Mouse (Mus musculus) heart, embryonic 13.5 days (tissue): ENCODE measurements at regions not wholly inside any gene's neighbourhood (a gene's known extent, or its start where the extent isn't known, plus 50 kb on each side); places are given as distances from the start of the nearest gene placed in this dataset.

ENCODE experiments used
- ATAC-seq: fragments of 200-750 bp; cut with Nextera tagmentation; 2 replicates; pipeline ENCODE4 v1.8.0; 2017; ENCODE audit warnings: moderate TSS enrichment; ENCODE audit not compliant: insufficient number of reproducible peaks, low FRiP score, low TSS enrichment; ENCODE audit errors: extremely low read depth
- H3K27ac ChIP-seq: fragments of 300-500 bp; sonication (generic); replicated peaks from 2 replicates; pipeline ENCODE4 v1.5.1; 2015; ENCODE audit warnings: moderate library complexity, mild to moderate bottlenecking, inconsistent platforms
- H3K27me3 ChIP-seq: fragments of 300-500 bp; sonication (generic); replicated peaks from 2 replicates; pipeline ENCODE4 v1.6.1; 2015; ENCODE audit warnings: mild to moderate bottlenecking, inconsistent platforms
- H3K36me3 ChIP-seq: fragments of 300-500 bp; sonication (generic); 2 replicates; pipeline ENCODE4 v1.6.1; 2015; ENCODE audit warnings: mild to moderate bottlenecking, inconsistent platforms
- H3K4me1 ChIP-seq: fragments of 300-500 bp; sonication (generic); 2 replicates; pipeline ENCODE4 v1.6.1; 2015; ENCODE audit warnings: inconsistent platforms
- H3K4me2 ChIP-seq: fragments of 300-500 bp; sonication (generic); 2 replicates; pipeline ENCODE4 v1.6.1; 2015; ENCODE audit warnings: inconsistent platforms, mild to moderate bottlenecking, moderate library complexity
- H3K4me3 ChIP-seq: fragments of 300-500 bp; sonication (generic); 2 replicates; pipeline ENCODE4 v1.5.1; 2015; ENCODE audit warnings: moderate library complexity, mild to moderate bottlenecking, inconsistent platforms
- H3K9ac ChIP-seq: fragments of 300-500 bp; sonication (generic); 2 replicates; pipeline ENCODE4 v1.6.1; 2015; ENCODE audit warnings: inconsistent platforms, mild to moderate bottlenecking, moderate library complexity
- H3K9me3 ChIP-seq: fragments of 300-500 bp; sonication (generic); 2 replicates; pipeline ENCODE4 v1.6.1; 2016; ENCODE audit warnings: inconsistent platforms
- WGBS: fragments of 180-500 bp; shearing (Covaris S2); methylation state at CpG from one replicate; pipeline ENCODE4 v1.1.7; 2015; ENCODE audit warnings: mixed read lengths; 5-methylcytosine and 5-hydroxymethylcytosine counted together

DNA sequence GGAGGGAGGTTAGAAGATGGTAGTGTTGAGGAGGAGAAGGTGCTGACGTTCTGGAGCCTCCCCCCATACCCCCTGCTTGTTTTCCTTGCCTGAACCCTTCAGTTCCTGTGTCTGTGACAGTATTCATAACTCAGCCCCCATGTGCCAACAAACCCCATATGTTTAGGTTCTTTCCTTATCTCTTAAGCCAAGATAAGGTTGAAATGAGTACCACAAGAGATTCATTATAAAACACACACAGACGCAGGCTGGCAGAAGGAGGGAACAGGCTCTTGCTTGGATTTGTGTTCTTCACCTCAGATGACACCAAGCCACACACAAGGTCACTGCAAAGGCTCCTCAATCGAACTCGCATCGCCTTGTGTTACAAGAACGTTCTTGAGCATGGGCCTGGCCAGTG lies 162.9 kb upstream of the Arid2 start:
- H3K4me2 ChIP-seq = no peak overlapping the region
- 49% methylated on average over 6 of the region's 6 CpGs for WGBS
- H3K9ac ChIP-seq = no peak overlapping the region
- 0 out of 2 replicates have a peak, but pooled peaks cover 10% of the 10 kb centered on the region for H3K9me3 ChIP-seq
- peaks cover 6% of the 10 kb centered on the region; the same call in 1 of the 2 replicates for H3K4me1 ChIP-seq
- H3K27me3 ChIP-seq = no peaks in the 10 kb centered on the region
- no peak overlapping the region for H3K4me3 ChIP-seq
- no peak for ATAC-seq
- H3K27ac ChIP-seq = no peak overlapping the region
- H3K36me3 ChIP-seq = no peaks in the 10 kb centered on the region

DNA sequence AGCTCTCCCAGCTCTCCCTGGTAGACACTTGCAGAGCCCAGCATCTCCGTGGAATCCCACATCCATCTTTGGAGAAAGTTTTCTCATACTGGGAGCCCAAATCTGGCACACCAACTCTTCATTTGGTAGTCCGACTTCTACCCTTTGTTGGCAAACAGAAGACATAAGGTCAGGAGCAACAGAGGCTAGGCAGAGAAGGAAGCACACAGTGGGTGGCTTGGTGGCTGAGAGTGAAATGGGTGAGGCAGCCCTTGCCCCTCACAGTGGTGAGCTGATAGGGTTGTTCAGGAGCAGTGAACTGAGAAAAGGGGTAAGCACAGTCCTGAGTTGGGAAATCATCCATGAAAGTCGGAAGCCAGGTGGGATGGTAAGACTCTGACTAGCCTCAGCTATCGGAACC lies 157.6 kb upstream of the Arid2 start:
- Histone ChIP-seq H3K9ac (no peak overlapping the region), H3K4me3 (no peak overlapping the region), H3K27ac (no peak overlapping the region), H3K4me2 (no peak overlapping the region), H3K4me1 (peaks cover 28% of the 10 kb centered on the region), H3K9me3 (no peaks in the 10 kb centered on the region), H3K36me3 (no peaks in the 10 kb centered on the region), H3K27me3 (no peaks in the 10 kb centered on the region)
- 78% methylated on average over 4 of the region's 4 CpGs for WGBS
- no peak for ATAC-seq

DNA sequence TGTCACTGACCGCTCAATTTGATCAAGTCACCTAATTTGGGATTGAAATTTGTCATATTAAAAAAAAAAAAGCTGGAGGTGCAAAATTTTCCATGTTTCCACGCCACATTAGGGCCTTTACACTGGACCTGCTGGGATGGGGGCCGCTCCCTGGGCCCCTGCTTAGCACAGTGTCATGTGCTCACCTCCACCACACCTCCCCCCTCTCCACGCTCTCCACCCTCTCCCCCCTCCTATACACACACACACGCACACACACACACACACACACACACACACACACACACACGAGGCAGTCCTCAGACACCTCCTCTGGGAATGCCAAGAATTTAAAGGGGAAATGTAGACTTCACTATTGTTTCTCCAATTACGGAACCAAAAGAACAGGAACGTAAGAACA lies 156.8 kb upstream of the Arid2 start:
- WGBS = 69% methylated on average over 8 of the region's 8 CpGs
- H3K9ac ChIP-seq = no peak overlapping the region
- ATAC-seq = no peak

DNA sequence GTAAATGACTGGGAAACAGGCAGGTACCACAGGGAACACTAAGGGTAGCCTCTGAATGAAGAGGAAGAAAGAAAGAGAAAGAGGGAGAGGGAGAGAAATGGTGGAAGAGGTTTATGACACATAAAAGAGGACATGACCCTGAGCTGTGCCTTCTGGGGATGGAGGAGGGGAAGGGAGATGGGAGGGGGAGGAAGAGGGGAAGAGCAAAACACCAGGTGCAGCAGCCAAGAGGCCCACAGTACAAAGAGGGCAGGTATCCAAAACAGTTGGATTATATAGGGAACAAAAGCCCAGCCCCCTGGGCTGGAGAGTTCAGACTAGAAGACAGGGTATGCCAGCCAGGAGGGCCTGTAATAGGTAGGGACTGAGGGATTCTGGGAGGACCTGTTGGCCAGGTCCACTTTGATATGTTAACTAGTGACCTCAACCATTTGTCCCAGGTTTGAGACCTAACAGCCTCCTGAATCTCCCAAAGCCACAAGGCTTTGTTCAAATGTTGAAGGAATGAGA lies 155.7 kb upstream of the Arid2 start:
- no peaks in the 10 kb centered on the region for H3K36me3 ChIP-seq
- H3K4me3 ChIP-seq = no peak overlapping the region
- no peak for ATAC-seq
- H3K4me2 ChIP-seq = no peak overlapping the region
- no peaks in the 10 kb centered on the region for H3K9me3 ChIP-seq
- peaks cover 40% of the 10 kb centered on the region for H3K4me1 ChIP-seq
- no peak overlapping the region for H3K27ac ChIP-seq
- H3K9ac ChIP-seq = no peak overlapping the region
- H3K27me3 ChIP-seq = no peaks in the 10 kb centered on the region

More for the DNA sequence above, 156.8 kb upstream of the Arid2 start:
- Histone ChIP-seq H3K4me1 (peaks cover 36% of the 10 kb centered on the region), H3K27me3 (no peaks in the 10 kb centered on the region), H3K4me3 (no peak overlapping the region), H3K36me3 (no peaks in the 10 kb centered on the region), H3K4me2 (no peak overlapping the region), H3K27ac (no peak overlapping the region), H3K9me3 (no peaks in the 10 kb centered on the region)

DNA sequence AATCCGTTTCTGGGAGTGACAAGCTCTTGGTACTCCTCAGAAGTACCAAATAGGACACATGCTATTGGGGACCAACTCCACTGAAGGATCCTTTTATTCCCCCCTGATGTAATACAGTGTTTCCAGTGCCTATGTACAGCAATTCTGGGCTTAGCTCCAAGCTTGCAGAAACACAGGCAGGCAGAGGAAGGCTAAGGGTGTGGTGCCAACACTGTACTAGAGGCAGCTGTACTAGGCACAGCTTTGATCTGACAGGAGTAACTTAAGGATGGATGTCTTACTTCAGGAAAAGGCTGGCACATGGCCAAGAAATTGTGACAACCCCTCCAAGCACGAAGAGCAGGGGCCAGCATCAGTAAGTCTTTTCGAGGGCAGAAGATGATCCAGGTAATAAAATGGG lies 154.7 kb upstream of the Arid2 start:
- Histone ChIP-seq H3K4me2 (no peak overlapping the region), H3K27me3 (no peaks in the 10 kb centered on the region), H3K4me3 (no peak overlapping the region), H3K27ac (peak overlapping the region; percentile 28; the same call in 1 of the 2 replicates), H3K4me1 (peaks cover 40% of the 10 kb centered on the region), H3K9me3 (no peaks in the 10 kb centered on the region), H3K9ac (no peak overlapping the region), H3K36me3 (no peaks in the 10 kb centered on the region)
- ATAC-seq = no peak; the same call in 1 of the 2 replicates
- 37% methylated on average over 3 of the region's 3 CpGs for WGBS

DNA sequence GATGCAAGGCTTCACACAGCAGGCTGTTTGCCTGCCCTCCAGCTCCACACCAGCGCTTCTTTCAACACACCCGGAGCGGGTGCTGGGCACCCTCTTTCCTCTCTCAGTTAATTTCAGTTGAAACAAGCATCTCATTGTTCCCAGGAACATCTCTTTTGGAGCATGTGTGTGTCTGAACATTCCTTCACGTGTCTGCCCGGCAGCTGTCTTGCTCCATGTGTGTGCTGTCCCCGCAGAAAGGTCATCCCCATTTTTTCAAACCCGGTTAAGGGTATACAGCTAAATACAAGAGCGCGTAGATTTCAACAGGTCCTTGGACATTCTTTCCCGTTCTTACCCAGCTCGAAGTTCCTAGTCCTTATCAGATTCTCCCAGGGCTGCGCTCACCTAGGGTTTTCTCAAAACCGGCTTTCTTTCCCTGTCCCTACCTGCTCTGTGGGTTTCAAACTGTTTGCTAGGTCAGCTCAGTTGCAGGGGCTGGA lies 152.0 kb upstream of the Arid2 start:
- WGBS = 10% methylated on average over 13 of the region's 13 CpGs
- no peak for ATAC-seq
- Histone ChIP-seq H3K36me3 (no peaks in the 10 kb centered on the region), H3K9ac (0 out of 2 replicates have a peak overlapping the region, but pooled peaks have one; percentile 50), H3K4me3 (peak overlapping the region; percentile 25), H3K4me1 (peaks cover 43% of the 10 kb centered on the region), H3K4me2 (peak overlapping the region; percentile 60), H3K27ac (no peak overlapping the region), H3K9me3 (no peaks in the 10 kb centered on the region), H3K27me3 (no peaks in the 10 kb centered on the region)

DNA sequence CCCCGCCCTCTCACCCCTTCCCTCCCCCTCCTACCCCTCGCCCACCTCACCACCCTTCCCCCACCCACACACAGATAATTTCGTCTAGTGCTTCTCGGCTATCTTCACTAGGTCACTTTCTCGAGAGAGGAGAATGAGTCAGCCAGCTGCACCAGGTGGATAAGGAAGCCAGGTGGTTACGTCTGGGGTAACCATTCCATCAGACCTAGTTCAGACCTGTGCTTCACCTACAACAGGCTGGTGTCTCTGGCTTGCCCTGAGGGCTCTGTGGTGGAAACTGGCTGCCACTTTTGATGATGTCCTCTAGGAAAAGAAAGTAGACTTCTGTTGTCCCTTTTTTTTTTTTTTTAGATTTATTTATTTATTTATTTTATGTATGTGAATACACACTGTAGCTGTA lies 151.5 kb upstream of the Arid2 start:
- H3K4me3 ChIP-seq = peak overlapping the region; percentile 25; the same call in 1 of the 2 replicates
- ATAC-seq = no peak
- no peak overlapping the region for H3K27ac ChIP-seq
- H3K9me3 ChIP-seq = no peaks in the 10 kb centered on the region
- H3K36me3 ChIP-seq = no peaks in the 10 kb centered on the region
- H3K9ac ChIP-seq = no peak overlapping the region
- no peaks in the 10 kb centered on the region for H3K27me3 ChIP-seq
- peak overlapping the region; percentile 60 for H3K4me2 ChIP-seq
- H3K4me1 ChIP-seq = peaks cover 42% of the 10 kb centered on the region
- 16% methylated on average over 6 of the region's 6 CpGs for WGBS

DNA sequence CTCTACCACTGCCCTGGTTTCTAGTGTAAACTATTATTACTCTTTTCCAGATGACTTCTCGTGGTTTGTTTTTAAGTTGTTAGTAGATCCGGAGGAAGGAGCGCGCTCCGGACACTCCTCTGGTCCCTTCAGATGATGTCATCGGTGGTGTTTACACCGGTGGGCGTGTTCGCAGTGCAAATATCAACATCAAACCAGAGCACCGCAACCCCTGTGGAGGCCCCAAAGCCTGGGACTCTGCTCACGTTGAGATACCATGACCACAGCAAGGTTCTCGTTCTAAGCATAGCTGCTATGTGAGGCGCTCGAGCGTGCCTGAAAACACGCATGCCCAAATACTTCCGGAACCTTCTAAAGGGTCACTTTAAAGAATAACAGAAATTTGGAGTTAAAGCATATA lies 149.8 kb upstream of the Arid2 start:
- H3K9me3 ChIP-seq = no peaks in the 10 kb centered on the region
- 86% methylated on average over 17 of the region's 17 CpGs for WGBS
- no peak overlapping the region for H3K9ac ChIP-seq
- peaks cover 30% of the 10 kb centered on the region for H3K4me1 ChIP-seq
- no peak overlapping the region for H3K4me2 ChIP-seq
- H3K27me3 ChIP-seq = no peaks in the 10 kb centered on the region
- no peak for ATAC-seq
- no peak overlapping the region for H3K4me3 ChIP-seq
- H3K36me3 ChIP-seq = no peaks in the 10 kb centered on the region
- H3K27ac ChIP-seq = no peak overlapping the region

DNA sequence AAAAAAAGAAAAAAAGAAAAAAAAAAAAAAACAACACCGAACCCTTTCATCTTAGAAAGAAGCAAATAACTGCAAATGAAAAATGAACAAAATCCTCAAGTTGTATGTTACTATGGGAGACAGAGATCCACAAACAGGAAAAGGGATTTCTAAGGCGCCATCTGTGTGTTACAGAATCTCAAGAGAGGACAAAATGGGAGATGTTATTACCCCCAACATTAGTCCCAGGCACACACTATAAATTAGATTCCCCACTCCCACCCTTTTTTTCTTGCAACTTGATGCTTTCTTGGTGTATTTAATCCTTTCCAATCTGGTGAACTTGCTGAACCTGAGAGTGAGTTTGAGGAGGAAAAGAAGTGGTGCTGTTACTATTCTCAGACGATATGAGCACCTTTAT lies 149.4 kb upstream of the Arid2 start:
- H3K9me3 ChIP-seq = no peaks in the 10 kb centered on the region
- WGBS = 94% methylated on average over 3 of the region's 3 CpGs
- peaks cover 26% of the 10 kb centered on the region for H3K4me1 ChIP-seq
- H3K4me3 ChIP-seq = no peak overlapping the region
- no peak overlapping the region for H3K4me2 ChIP-seq
- no peak for ATAC-seq
- H3K27ac ChIP-seq = no peak overlapping the region
- H3K27me3 ChIP-seq = no peaks in the 10 kb centered on the region
- no peaks in the 10 kb centered on the region for H3K36me3 ChIP-seq
- no peak overlapping the region for H3K9ac ChIP-seq

DNA sequence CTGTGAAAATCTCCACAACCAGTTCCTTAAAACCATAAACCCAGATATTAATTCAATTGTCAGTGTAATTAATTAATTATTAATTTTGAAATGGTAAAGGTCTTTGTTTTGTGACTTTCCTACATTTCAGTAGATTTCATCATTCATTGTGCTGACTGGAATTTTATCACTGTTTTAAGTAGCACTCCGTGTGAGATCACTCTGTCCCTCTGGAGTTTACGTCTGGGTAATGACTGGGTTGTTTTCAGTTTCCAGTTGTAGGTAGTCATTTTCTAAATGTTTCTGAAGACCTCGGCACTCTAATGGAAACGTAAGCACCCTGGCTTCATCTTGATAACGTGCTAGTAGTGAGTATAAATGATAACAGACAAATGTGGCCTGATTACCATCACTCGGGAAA lies 133.8 kb upstream of the Arid2 start:
- WGBS = 47% methylated on average over 6 of the region's 6 CpGs

DNA sequence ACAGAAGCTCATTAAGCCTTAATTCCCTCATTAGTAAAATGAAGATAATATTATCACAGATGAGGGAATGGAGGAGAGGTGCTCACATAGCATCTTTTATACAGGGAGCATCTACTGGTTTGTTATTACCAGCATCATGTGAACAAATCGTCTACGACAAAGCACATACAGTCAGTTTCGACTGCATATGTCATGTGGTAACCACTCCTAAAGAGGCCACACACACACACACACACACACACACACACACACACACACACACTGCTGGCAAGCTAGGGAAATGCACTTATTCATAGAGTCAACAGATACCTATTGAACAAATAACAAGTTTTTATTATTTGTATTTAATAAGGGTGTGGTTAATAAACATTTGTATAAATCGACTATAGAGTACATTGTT lies 129.0 kb upstream of the Arid2 start:
- no peak for ATAC-seq
- Histone ChIP-seq H3K27ac (no peak overlapping the region), H3K36me3 (no peaks in the 10 kb centered on the region), H3K4me1 (peaks cover 4% of the 10 kb centered on the region; the same call in 1 of the 2 replicates), H3K4me2 (no peak overlapping the region), H3K27me3 (no peaks in the 10 kb centered on the region), H3K9ac (no peak overlapping the region), H3K4me3 (no peak overlapping the region), H3K9me3 (no peaks in the 10 kb centered on the region)
- WGBS = 83% methylated on average over 4 of the region's 4 CpGs

More for the DNA sequence above, 133.8 kb upstream of the Arid2 start:
- H3K27ac ChIP-seq = no peak overlapping the region
- no peak overlapping the region for H3K9ac ChIP-seq
- no peak for ATAC-seq
- H3K27me3 ChIP-seq = no peaks in the 10 kb centered on the region
- H3K36me3 ChIP-seq = no peaks in the 10 kb centered on the region
- H3K4me2 ChIP-seq = no peak overlapping the region
- H3K9me3 ChIP-seq = no peaks in the 10 kb centered on the region
- H3K4me3 ChIP-seq = no peak overlapping the region
- H3K4me1 ChIP-seq = peaks cover 9% of the 10 kb centered on the region

DNA sequence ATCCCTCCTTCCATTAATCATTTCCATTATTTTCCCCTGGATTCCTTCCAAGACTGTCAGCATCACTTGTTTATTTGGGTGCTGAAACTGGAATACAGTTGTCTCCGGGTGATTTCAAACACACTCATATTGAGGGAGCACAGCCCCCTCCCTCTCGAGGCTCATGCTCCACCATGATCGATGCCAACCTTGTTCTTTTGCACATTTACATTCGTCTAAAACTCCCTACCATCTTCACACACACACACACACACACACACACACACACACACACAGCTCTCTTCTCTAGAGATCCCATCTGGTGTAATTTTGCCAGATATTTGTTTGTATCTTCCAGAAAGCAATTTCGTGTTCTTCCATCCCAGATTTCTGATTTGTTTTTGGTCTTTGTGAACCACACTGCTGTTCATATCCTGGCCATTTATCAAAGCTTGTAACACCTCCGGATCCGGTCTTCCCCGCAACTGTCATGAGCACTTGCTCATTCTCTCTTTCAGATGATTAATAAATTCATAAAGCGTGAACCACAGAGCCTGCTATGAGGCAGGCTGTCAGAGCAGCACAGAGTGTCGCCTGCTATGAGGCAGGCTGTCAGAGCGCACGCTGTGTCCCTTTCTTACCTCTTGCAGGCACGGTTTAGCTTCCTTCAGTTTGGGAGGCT lies 122.4 kb upstream of the Arid2 start:
- Histone ChIP-seq H3K4me3 (no peak overlapping the region), H3K27ac (no peak overlapping the region), H3K27me3 (peaks cover 5% of the 10 kb centered on the region), H3K36me3 (no peaks in the 10 kb centered on the region), H3K9me3 (no peaks in the 10 kb centered on the region), H3K9ac (no peak overlapping the region), H3K4me2 (no peak overlapping the region; the same call in 1 of the 2 replicates), H3K4me1 (peaks cover 6% of the 10 kb centered on the region)
- WGBS = 52% methylated on average over 13 of the region's 13 CpGs
- ATAC-seq = no peak
